Mouse (Mus musculus) kidney, postnatal 0 days (tissue): ENCODE data around the gene Tomm20l. TPM values are rescaled to one million over a fixed set of nuclear protein-coding genes. Genes with fewer than 3 reads are reported as not detected.

Experiments used
- ATAC-seq: fragments of 200-750 bp; cut with Nextera tagmentation; replicated peaks from 2 replicates; pipeline ENCODE4 v1.8.0; 2017; ENCODE audit warnings: low read depth, moderate number of reproducible peaks, moderate TSS enrichment, moderate library complexity; ENCODE audit not compliant: low FRiP score
- DNase-seq: peaks from one replicate; pipeline ENCODE4 v3.0.0-alpha.2; 2016; ENCODE audit warnings: low spot score
- H3K27ac ChIP-seq: fragments of 300-500 bp; sonication (generic); 2 replicates; pipeline ENCODE4 v1.5.1; 2014; ENCODE audit warnings: mild to moderate bottlenecking
- H3K27me3 ChIP-seq: fragments of 300-500 bp; sonication (generic); 2 replicates; pipeline ENCODE4 v1.6.1; 2014; ENCODE audit warnings: low read length, mixed read lengths; ENCODE audit not compliant: insufficient read depth
- H3K36me3 ChIP-seq: fragments of 300-500 bp; sonication (generic); 2 replicates; pipeline ENCODE4 v1.6.1; 2014; ENCODE audit warnings: low read length, mixed read lengths; ENCODE audit not compliant: insufficient read depth
- H3K4me1 ChIP-seq: fragments of 300-500 bp; sonication (generic); replicated peaks from 2 replicates; pipeline ENCODE4 v1.6.1; 2014; ENCODE audit warnings: antibody characterized with exemption, low read length, mixed read lengths; ENCODE audit not compliant: insufficient read depth
- H3K4me2 ChIP-seq: fragments of 300-500 bp; sonication (generic); 2 replicates; pipeline ENCODE4 v1.6.1; 2014; ENCODE audit warnings: mild to moderate bottlenecking, low read length, moderate library complexity, mixed read lengths
- H3K4me3 ChIP-seq: fragments of 300-500 bp; sonication (generic); replicated peaks from 2 replicates; pipeline ENCODE4 v1.5.1; 2014; ENCODE audit warnings: low read depth, low read length
- H3K9ac ChIP-seq: fragments of 300-500 bp; sonication (generic); 2 replicates; pipeline ENCODE4 v1.6.1; 2014; ENCODE audit warnings: low read depth, low read length
- H3K9me3 ChIP-seq: fragments of 300-500 bp; sonication (generic); replicated peaks from 2 replicates; pipeline ENCODE4 v1.6.1; 2016; ENCODE audit warnings: low read length, inconsistent platforms, mixed read lengths
- CTCF ChIP-seq: IDR thresholded peaks from 2 replicates; pipeline ENCODE4 v1.5.1; 2016; ENCODE audit warnings: antibody characterized with exemption, low read depth, mild to moderate bottlenecking, moderate library complexity
- WGBS: fragments of 180-500 bp; shearing (Covaris S2); extraction: QIAGEN DNeasy Blood & Tissue Kit; methylation state at CpG from one replicate; pipeline ENCODE4 v1.1.7; 2014; 5-methylcytosine and 5-hydroxymethylcytosine counted together
- polyA plus RNA-seq: library from polyadenylated mRNA; unstranded; fragments of >200 nt; fragmentation: Nextera tagmentation; extraction: Ambion mirVana; gene quantifications from 2 replicates; pipeline ENCODE4 v1.2.1, GENCODE M21; 2015

The Tomm20l gene
- polyA plus RNA-seq, 1 experiment from 2014 or later: not detected

DNA sequence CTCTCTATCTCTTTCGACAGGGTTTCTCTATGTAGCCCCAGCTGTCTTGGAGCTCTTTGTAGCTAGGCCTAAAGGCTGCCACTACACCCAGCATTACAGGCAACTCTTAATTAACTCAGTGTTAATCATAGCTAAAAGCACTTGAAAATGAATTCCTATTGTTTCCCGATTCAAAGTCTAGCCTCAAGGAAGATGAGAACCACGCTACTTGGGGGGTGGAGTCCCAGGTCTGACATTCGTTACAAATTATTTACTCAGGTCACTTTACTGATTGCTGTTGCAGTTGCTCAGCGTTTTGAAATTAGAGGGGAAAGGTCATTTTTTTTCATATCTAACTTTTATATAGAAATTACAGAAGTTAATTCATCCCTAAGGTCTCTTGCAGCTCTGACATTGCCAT lies 24.4 kb downstream of the Tomm20l start:
- 28% methylated on average over 5 of the region's 5 CpGs for WGBS
- no peak for TF ChIP-seq CTCF
- Histone ChIP-seq H3K9me3 (no peaks in the 10 kb centered on the region), H3K27me3 (no peaks in the 10 kb centered on the region), H3K9ac (peak overlapping the region; percentile 95; the same call in 1 of the 2 replicates), H3K27ac (no peak overlapping the region), H3K4me1 (peaks cover 5% of the 10 kb centered on the region), H3K4me3 (peak overlapping the region; percentile 92), H3K36me3 (0 out of 2 replicates have a peak, but pooled peaks cover 4% of the 10 kb centered on the region), H3K4me2 (peak overlapping the region; percentile 83)
- ATAC-seq (no peak), DNase-seq (no peak)

DNA sequence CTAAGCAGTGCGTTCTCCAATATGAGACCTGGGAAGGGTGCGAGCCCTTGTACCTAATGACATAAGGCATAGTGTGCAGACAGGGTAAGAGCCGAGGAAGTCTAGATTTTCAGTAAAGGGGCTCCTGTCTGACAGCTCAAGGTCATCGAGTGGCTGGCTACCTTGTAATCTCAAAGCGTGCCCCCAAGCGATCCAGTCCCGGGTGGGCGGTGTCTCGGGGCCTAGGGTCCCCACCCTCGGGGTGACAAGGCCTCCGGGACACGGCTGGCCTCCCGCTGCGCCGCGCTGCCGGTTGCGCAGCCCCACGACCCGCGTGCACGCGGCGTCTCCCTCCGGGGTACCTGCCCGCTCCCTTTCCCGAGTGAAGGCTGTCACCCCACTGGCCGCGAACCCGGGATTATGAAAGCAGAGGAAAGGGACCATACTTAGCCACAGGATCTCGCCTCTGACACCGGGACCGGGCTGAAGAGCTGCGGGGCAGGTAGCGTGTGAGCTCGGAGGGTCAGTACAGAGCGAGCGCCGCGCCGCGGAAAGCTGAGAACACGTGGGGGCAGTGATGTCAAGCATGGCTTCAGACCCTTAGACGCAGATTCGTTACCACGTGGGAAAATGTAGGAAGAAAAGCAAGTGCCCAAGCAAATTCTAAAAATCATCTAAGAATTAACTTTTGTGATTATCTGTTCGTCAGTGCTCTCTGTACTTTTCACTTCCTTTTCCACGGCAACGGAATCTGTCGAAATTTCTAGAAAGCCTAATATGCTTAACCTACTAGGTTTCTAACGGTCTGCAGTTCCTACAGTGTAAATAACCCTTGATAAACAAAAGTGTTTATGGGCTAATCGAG lies 25.1 kb downstream of the Tomm20l start, which contains the start of the genes Timm9 and 2700049A03Rik:
TSS of gene Timm9 (minus strand) at position 555 of the 844 bp plus-strand sequence.
TSS of gene 2700049A03Rik (plus strand) at position 719 of the 844 bp plus-strand sequence.
- peak within 1 kb of the TSS; percentile 83 for H3K4me2 ChIP-seq
- peak within 1 kb of the TSS; percentile 95 for H3K9ac ChIP-seq
- DNase-seq (peak; percentile 90), ATAC-seq (peak; percentile 91)
- peaks cover 9% of the 10 kb centered on the region; the same call in 1 of the 2 replicates for H3K36me3 ChIP-seq
- H3K4me3 ChIP-seq: peak within 1 kb of the TSS; percentile 92
- H3K9me3 ChIP-seq: no peaks in the 10 kb centered on the region
- H3K4me1 ChIP-seq: peaks cover 5% of the 10 kb centered on the region
- WGBS: under 1% methylated on average over 52 of the region's 52 CpGs
- H3K27ac ChIP-seq: peak within 1 kb of the TSS; percentile 89
- no peaks in the 10 kb centered on the region for H3K27me3 ChIP-seq
- 0 out of 2 replicates have a peak, but pooled peaks have one; percentile 22 for TF ChIP-seq CTCF

DNA sequence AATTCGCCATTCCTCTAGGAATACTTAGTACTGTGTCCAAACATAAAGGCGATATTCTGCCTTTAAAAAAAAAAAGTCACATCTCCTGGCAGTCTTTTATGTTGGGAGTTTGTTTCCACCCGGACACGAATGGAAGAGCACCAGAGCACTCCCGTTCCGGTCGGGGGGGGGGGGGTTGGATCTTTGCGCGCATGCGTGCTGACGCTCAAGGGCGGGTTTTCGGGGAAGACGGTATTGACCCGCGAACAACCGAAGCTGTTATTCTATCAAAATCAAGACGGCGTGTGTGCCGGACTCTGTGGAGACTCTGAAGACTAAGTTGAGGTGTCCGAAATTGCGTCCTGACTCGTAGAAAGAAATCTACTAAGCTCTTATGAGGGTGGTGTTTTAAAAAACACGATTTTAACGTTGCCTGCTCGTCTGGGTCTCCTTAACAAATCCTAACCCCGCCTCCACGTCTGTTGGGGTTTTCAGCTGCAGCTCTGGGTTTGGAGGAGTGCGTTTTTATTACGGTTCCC lies 25.8 kb downstream of the Tomm20l start:
- H3K9me3 ChIP-seq: no peaks in the 10 kb centered on the region
- H3K27me3 ChIP-seq: no peaks in the 10 kb centered on the region
- H3K27ac ChIP-seq: peak overlapping the region; percentile 89; the same call in 1 of the 2 replicates
- peak overlapping the region; percentile 95 for H3K9ac ChIP-seq
- peak overlapping the region; percentile 83 for H3K4me2 ChIP-seq
- peaks cover 5% of the 10 kb centered on the region for H3K4me1 ChIP-seq
- DNase-seq: peak; percentile 88
- H3K36me3 ChIP-seq: peaks cover 14% of the 10 kb centered on the region; the same call in 1 of the 2 replicates
- peak overlapping the region; percentile 92 for H3K4me3 ChIP-seq
- TF ChIP-seq CTCF: no peak
- ATAC-seq: peak; percentile 70
- WGBS: under 1% methylated on average over 30 of the region's 30 CpGs

DNA sequence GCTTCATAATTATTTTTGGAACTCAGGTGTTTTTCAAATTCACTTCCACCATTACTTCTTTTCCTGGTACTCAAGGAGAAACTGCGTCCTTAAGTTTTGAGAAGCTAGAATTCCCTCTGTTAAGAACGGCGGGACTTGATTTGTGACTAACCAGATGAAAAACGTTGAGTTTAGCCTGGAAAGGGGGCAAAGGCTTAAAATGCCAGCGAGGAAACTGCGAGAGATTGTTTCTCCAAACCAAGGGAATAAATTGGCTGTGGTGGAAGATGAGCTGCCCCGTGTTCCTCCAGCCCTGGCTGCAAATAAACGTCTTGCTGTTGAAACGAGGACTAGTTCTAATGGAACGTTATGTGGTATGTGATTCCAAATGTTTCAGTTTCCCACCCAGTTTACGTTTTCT lies 26.5 kb downstream of the Tomm20l start:
- DNase-seq (peak; percentile 10), ATAC-seq (no peak)
- H3K4me2 ChIP-seq: peak overlapping the region; percentile 78
- WGBS: 2% methylated on average over 11 of the region's 11 CpGs
- peaks cover 5% of the 10 kb centered on the region for H3K4me1 ChIP-seq
- no peaks in the 10 kb centered on the region for H3K9me3 ChIP-seq
- peak overlapping the region; percentile 92 for H3K4me3 ChIP-seq
- TF ChIP-seq CTCF: no peak
- no peaks in the 10 kb centered on the region for H3K27me3 ChIP-seq
- H3K36me3 ChIP-seq: peaks cover 20% of the 10 kb centered on the region; the same call in 1 of the 2 replicates
- peak overlapping the region; percentile 95; the same call in 1 of the 2 replicates for H3K9ac ChIP-seq
- H3K27ac ChIP-seq: no peak overlapping the region

DNA sequence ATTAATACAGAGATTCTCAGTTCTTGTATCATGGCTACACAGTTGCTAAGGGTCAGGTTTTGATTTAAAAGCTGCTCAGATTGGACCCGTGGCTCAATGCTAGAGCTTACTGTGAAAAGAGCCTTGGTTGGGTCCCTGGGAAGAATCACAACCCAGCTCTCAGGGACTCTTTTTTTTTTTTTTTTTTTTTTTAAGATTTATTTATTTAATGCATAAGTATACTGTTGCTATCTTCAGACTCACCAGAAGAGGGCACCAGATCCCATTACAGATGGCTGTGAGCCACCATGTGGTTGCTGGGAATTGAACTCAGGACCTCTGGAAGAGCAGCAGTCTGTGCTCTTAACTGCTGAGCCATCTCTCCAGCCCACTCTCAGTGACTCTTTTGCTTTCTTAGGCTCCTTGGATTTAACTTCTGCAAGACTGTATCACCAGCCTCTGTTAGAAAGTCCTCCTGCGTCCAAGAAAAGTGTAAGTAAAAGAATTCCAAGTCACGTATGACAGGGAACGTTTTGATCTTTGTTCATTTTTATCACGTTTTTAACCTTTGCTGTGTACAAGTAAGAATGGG lies 28.1 kb downstream of the Tomm20l start:
- Histone ChIP-seq H3K36me3 (peaks cover 23% of the 10 kb centered on the region; the same call in 1 of the 2 replicates), H3K27ac (no peak overlapping the region), H3K4me2 (no peak overlapping the region), H3K9me3 (no peaks in the 10 kb centered on the region), H3K9ac (no peak overlapping the region), H3K4me3 (no peak overlapping the region), H3K27me3 (no peaks in the 10 kb centered on the region), H3K4me1 (peaks cover 5% of the 10 kb centered on the region)
- no peak for ATAC-seq
- TF ChIP-seq CTCF: peak; percentile 48
- no peak for DNase-seq
- 81% methylated on average over 5 of the region's 5 CpGs for WGBS

DNA sequence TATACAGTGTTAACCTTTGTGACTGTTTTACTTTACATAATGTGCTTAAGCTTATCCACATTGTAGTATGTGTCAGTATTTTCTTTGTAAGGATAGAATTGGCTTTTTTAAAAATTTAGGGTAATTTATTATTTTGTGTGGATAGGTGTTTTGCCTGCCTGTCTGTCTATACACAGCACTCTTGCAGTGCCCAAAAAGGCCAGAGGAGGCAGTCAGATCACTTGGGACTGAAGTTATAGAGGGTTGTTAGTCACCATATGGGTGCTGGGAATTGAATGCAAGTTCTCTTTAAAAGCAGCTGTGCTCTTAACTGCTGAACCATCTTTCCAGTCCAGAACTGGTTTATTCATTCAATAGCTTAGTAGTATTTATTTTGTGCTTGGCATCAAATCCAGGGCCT lies 30.0 kb downstream of the Tomm20l start:
- Histone ChIP-seq H3K4me2 (no peak overlapping the region), H3K27me3 (no peaks in the 10 kb centered on the region), H3K27ac (no peak overlapping the region), H3K4me3 (no peak overlapping the region), H3K4me1 (peaks cover 5% of the 10 kb centered on the region), H3K9ac (no peak overlapping the region), H3K36me3 (peaks cover 25% of the 10 kb centered on the region; the same call in 1 of the 2 replicates), H3K9me3 (no peaks in the 10 kb centered on the region)
- TF ChIP-seq CTCF: no peak
- DNase-seq (no peak), ATAC-seq (no peak)
